ENCODE assay signal across 23 mouse cellular contexts in the genomic region with DNA sequence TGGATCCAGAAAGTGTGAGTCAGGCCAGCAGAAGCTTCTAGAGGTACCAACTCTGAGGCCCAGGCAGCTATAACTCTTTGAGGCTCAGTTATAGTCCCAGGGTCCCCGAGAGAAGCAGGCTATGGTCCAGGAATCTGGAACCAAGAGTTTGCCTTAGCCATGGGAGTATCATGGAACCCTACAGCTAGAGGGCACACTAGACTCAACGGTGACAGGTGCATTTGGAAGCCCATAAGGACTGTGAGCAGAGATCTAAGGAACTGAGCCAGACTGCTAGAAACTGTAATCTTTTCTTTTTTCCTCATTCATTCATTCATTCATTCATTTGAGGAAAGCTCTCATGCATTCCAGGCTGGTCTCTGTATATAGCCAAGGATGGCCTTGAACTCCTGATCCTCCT. TPM values are rescaled to one million over a fixed set of nuclear protein-coding genes. Genes with fewer than 3 reads are reported as not detected.
DNase-seq lines count a peak whose midpoint lies in the region; ATAC-seq lines count a peak whose summit lies in the region.
"Had no signal": no experiment of that assay in that cellular context is flagged by ENCODE, and none has a peak within 500 bp of the region (broad histone marks: within the 10 kb centered on the region; RNA-seq: fewer than 3 reads in every experiment).

No protein-coding gene starts in this region.

- H3K4me1 ChIP-seq in hindbrain, embryonic 16.5 days (ENCODE audit: control insufficient read depth, insufficient read depth, low read depth, low read length): peaks cover 4% of the 10 kb centered on the region; the same call in 1 of the 2 replicates

- no peak overlapping the region for H3K9ac ChIP-seq in hindbrain, embryonic 16.5 days (ENCODE audit: low read depth, low read length)
- H3K9ac ChIP-seq: forebrain, postnatal 0 days; heart, embryonic 13.5 days; hindbrain, embryonic 14.5 days; limb, embryonic 12.5 days; neural tube, embryonic 12.5 days had no signal

- no peaks in the 10 kb centered on the region for H3K36me3 ChIP-seq in hindbrain, embryonic 16.5 days (ENCODE audit: control insufficient read depth, insufficient read depth, low read length)
- H3K36me3 ChIP-seq: forebrain, embryonic 10.5 days; heart, embryonic 13.5 days; limb, embryonic 12.5 days; neural tube, embryonic 12.5 days had no signal

- ATAC-seq in CD4-positive, CD25-positive, alpha-beta regulatory T cell, adult 4 months: peak; percentile 41
- 0 out of 2 replicates have a peak, but pooled peaks have one; percentile 25 for ATAC-seq in megakaryocyte, adult 5-6 weeks (ENCODE audit: poor library complexity, severe bottlenecking)
- no peak for ATAC-seq in hindbrain, embryonic 16.5 days
- ATAC-seq: forebrain, postnatal 0 days had no signal

- peak; percentile 36 for DNase-seq in CD4-positive helper T cell, adult 2 months (ENCODE audit: low read depth, low spot score)
- peak; percentile 38 for DNase-seq in induced T-regulatory cell, adult 2 months (ENCODE audit: low read depth)
- DNase-seq in thymus, postnatal 0 days (ENCODE audit: low spot score): no peak
- no peak for DNase-seq in heart, postnatal 4 days
- DNase-seq: adrenal gland, postnatal 36 days; cerebellum, adult 18-20 months; cerebellum, postnatal 25 days; embryo, embryonic 11 days; forebrain, postnatal 0 days; heart, adult 11 months; kidney, adult 8-10 months; lung, adult 2 months; lung, postnatal 4 days; right cerebral cortex, adult 18-20 months had no signal

- H3K27me3 ChIP-seq in hindbrain, embryonic 16.5 days (replicated peaks; ENCODE audit: control insufficient read depth, insufficient read depth, low read length): no peaks in the 10 kb centered on the region
- H3K27me3 ChIP-seq: heart, embryonic 13.5 days; limb, embryonic 12.5 days; neural tube, embryonic 12.5 days had no signal

- 93% methylated on average over 2 of the region's 2 CpGs for WGBS in hindbrain, embryonic 16.5 days

- no peaks in the 10 kb centered on the region for H3K9me3 ChIP-seq in hindbrain, embryonic 16.5 days (ENCODE audit: control insufficient read depth, low read length)
- H3K9me3 ChIP-seq: forebrain, embryonic 10.5 days; heart, embryonic 13.5 days; limb, embryonic 12.5 days; neural tube, embryonic 12.5 days had no signal

- no peak overlapping the region for H3K4me3 ChIP-seq in hindbrain, embryonic 16.5 days (ENCODE audit: low read length)
- H3K4me3 ChIP-seq: forebrain, embryonic 10.5 days; heart, embryonic 13.5 days; limb, embryonic 12.5 days; neural tube, embryonic 12.5 days had no signal

- no peak overlapping the region for H3K27ac ChIP-seq in hindbrain, embryonic 16.5 days (ENCODE audit: low read depth, low read length)
- H3K27ac ChIP-seq: forebrain, embryonic 10.5 days; heart, embryonic 13.5 days; hindbrain, embryonic 14.5 days; limb, embryonic 12.5 days; neural tube, embryonic 12.5 days had no signal

- H3K4me2 ChIP-seq in hindbrain, embryonic 16.5 days (ENCODE audit: low read length): no peak overlapping the region
- H3K4me2 ChIP-seq: heart, embryonic 13.5 days; hindbrain, embryonic 14.5 days; limb, embryonic 12.5 days; midbrain, embryonic 11.5 days; neural tube, embryonic 12.5 days had no signal

RNA-seq across cellular contexts. Expression of a gene that starts 28.6 kb away (rescaled TPM):
- polyA plus RNA-seq in CD4-positive, CD25-positive, alpha-beta regulatory T cell, adult 4 months (2017; shearing (Covaris generic)): 10 to 100 TPM; 37.6 to 47.6 TPM
- total RNA-seq in megakaryocyte, adult 5-6 weeks (2015): 1.1 and 1.8 TPM in 2 replicates
- 2.2 and 3.9 TPM in 2 replicates for total RNA-seq in megakaryocyte, adult 5-6 weeks (2017)
- polyA plus RNA-seq in hindbrain, embryonic 16.5 days (2015; fragmentation: Nextera tagmentation; extraction: Ambion mirVana): 3.3 and 4.8 TPM in 2 replicates
- 2.2 and 2.5 TPM in 2 replicates for polyA plus RNA-seq in thymus, postnatal 0 days (2015; fragmentation: Nextera tagmentation; extraction: Ambion mirVana)
- total RNA-seq in heart, postnatal 4 days (2021): 10 to 100 TPM; 17.9 to 51.7 TPM

Comparison
In these comparisons a context has a peak if more than half of its experiments do, and no peak if none do; other contexts are left out.
1. DNase-seq: peak in CD4-positive helper T cell, adult 2 months (single experiment) and induced T-regulatory cell, adult 2 months (single experiment); none in thymus, postnatal 0 days (single experiment) and heart, postnatal 4 days (single experiment).